Mouse (Mus musculus) cerebellum, adult 11-12 months (tissue): ENCODE results near the gene Dock2.

Experiments
- DNase-seq: peaks from one replicate; pipeline ENCODE4 v3.0.0; 2022

Dock2 gene

DNA sequence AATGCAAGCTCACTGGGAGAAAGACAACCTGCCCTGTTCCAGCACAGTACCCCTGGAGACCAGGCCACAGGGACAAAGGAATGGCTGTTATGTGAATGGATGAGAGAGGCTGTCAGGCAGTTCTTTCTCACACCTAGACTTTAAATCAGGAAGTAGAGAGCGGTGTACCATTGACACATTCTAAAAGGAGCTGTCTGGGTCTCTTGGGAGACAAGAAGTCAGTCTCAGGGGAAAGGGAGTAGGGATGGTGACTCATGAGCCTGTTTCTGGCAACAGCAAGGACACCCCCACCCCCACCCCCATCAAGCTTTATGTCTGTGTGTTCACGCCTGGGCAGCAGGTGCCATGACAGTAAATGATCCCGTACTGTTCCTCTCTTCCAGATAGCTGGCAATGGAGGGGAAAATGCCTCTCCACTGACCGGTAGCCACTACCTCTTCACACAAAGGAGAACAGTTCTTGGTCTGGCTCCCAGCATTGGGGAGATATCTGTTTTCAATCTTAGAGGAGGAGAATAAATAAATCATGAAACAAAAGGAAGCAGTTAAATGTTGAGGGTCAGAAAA lies 439.9 kb downstream of the Dock2 start:
- DNase-seq = no peak

GRCm38 (mm10) chr11:34339693-34340092 lies 444.0 kb downstream of the Dock2 start:
- DNase-seq = no peak

DNA sequence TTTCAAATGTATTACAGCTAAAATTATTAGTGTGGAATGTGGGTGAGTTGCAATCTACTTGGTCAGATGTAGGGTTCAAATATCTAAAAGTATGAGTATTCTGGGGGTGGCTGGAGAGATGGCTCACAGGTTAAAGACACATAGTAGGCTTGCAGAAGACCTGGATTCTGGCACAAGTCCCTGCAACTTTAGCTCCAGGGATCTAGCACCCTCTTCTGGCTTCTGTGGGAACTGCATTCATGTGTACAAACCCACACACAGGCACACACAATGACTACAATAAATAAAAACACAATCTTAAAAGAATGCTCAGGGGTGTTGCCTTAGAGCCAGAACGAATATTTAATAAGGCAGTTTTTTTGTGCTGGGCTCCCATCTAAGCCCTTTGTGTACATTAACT lies 445.8 kb downstream of the Dock2 start:
- DNase-seq = no peak

DNA sequence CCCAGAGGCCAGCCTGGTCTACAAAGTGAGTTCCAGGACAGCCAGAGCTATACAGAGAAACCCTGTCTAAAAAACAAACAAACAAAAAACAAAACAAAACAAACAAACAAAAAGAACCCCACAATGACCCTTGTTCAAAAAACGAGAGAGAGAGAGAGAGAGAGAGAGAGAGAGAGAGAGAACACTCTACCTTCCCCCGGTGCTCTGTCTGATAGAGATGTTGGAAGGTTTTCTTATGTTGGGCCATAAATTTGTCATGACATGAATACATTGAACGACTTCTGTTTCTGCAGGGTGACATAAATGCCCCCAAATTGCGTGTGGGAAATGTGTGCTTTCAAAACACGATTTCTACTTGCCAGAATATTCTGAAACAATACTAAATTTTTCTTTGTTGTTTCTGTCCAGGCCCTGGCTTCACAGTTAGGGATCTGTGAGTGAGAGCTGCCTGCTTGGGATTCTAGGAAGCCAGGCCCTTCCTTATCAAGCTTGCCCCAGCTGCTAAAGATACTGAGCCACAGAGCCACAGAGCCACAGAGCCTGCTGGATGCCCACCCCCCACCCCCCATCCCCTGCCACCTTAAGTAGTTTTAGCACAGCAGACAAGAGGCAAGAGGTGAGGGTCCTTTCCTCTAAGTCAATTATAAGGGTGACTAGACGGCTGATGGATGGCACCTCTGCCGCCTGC lies 451.2 kb downstream of the Dock2 start:
- no peak for DNase-seq

DNA sequence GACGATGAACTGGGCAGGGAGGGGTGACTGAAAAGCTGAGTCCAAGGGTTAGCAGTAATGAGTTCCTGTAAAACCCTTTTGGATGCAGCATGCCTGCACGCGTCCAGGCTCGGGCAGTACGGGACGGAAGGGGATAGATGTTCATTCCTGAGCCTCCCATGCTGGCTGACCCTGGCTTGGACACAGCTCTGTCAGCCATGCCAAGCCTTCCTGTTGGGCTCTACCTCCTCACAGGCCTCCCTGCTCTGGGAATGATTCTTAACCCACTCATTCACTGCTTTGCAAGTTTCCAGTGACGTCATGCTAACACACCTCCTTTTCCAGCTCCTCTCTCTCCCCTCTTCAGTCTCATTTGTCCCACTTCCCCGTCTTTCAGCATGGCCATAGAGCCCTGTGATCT lies 460.0 kb downstream of the Dock2 start:
- no peak for DNase-seq

DNA sequence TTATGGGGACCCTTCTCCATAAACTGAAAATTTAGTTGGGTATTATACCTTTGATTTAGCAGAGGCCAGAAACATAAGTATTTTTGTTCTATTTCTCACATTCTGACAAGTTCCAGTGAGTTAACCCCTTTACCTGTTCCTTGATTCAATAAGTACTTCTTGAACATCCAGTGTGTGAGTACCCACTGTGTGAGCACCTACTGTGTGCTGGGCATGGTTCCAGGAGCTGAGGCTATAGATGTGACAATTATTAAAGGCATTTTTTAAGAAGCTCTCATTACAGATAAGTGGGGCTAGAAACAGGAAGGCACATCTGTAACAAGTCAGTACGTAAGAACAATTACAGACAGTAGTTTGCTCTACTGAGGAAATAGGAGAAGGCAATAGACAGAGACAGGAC lies 464.4 kb downstream of the Dock2 start:
- DNase-seq = no peak

DNA sequence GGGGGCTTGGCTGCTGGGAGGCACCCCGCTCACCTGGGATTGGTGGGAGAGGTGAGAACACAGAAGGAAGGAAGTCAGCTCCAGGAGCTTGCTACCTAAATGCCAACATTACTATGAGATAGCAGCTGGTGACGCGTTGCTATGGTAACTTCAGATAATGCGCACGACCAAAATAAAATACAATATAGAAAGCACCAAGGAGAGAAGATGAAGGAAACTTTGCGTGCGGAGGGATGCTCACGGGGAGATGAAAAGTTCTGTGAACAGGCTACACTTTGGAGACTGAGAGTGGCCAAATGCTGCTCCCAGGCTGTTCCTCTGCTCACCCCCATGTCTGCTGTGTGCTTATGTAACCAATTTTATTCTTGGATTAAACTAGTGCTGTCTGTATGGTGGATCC lies 466.7 kb downstream of the Dock2 start:
- no peak for DNase-seq

- no peak for DNase-seq
These were observed 467.5 kb downstream of the Dock2 start for GRCm38 (mm10) chr11:34316176-34316575.

GRCm38 (mm10) chr11:34315383-34315782 lies 468.3 kb downstream of the Dock2 start:
- no peak for DNase-seq

GRCm38 (mm10) chr11:34314534-34315379 lies 468.9 kb downstream of the Dock2 start, which contains the start of gene Fam196b:
TSS of gene Fam196b (plus strand) at chr11:34314822.
- DNase-seq = no peak

DNA sequence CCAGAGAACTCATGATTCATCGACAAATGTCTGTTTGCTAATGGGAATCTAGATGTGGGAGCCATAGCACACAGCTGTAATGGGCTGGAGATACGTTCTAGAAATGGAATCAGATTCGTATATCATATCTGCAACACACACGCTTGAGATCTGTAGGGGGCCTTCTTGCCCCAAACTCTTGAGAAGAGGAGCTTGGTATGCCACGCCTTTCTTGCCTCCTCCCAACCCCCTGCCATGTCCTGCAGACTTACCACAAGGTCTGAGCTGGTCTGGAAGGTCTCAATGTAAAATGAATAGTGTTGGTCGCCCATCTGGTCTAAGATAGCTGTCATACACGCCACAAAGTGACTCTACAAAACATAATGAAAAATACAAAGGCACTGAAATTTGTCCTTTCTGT lies 471.5 kb downstream of the Dock2 start:
- DNase-seq = no peak

DNA sequence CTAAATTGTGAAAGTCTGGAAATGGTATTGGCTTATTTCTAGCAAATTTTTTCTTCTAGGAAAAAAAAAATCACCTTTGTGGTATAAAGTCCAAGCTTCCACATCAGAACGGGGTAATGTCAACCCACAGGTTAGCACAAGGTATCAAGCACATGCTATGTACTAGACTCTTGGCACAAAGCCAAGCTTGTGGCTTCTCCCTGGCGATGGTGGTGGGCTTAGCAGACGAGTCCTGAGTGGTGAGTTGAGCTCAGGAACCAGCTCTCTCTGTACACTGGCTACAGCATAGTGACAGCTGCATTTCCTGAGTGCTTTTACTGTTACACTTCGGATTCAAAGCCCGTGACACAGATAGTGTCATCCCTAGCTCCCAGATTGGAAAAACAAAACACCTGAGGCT lies 472.0 kb downstream of the Dock2 start:
- no peak for DNase-seq

DNA sequence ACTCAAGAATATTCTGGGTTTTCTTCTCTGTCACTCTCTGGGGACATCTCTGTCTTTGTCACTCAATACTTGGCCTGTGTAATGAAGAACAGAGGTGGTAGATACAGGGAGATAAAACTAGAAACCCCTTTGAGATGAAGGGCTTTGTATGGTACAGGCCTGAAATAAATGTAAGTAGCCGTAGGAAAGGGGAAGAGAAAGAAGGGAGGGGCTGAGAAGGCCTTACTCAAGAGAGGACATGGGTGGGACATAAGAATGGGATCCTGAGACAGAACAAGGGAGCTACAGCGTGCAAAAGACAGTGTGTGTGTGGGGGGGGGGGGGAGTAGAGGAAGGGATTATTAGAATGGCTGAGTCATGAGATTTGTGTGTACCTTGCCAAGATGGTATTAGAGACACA lies 474.3 kb downstream of the Dock2 start:
- no peak for DNase-seq

GRCm38 (mm10) chr11:34308731-34309130 lies 475.0 kb downstream of the Dock2 start:
- no peak for DNase-seq

DNA sequence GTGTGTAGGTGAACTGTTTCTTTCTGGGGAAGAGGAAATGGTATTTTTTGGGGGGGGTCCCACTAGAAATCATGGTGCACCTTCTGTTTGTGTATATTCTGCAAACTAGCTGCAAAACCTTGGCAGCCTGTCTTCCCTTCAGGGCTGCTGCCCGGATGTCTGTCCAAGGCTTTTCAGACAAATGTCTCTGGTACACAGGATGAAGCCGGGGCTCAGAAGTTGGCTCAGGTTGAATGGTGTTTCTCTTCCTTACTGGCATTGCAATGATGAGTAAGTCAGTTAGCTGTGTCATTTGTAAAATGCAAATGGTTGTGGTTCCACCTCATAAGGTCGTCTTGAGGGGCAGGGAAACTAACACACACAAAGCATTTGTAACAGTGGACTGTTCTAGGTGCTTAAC lies 477.5 kb downstream of the Dock2 start:
- DNase-seq = no peak

- no peak for DNase-seq
These were observed 483.6 kb downstream of the Dock2 start for GRCm38 (mm10) chr11:34300064-34300463.

DNA sequence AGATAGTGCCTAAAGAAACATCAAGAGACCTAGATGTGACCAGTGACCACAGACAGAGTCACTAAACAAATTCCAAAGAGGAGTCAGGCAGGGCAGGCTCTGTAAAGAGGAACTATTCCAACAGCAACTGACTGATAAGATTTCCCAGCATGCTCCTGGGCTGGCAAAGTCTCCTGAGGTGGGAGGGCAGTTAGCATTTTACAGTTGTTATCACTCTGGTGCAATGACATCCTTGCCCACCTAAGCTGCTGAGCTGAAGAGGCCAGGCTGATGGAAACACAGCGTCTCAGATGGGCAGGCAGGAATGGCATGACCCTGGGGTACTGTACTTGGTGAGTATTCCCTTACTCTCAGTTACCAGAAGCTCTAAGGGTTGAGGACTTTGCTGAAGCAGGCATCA lies 484.1 kb downstream of the Dock2 start:
- no peak for DNase-seq

GRCm38 (mm10) chr11:34297698-34298378 lies 485.9 kb downstream of the Dock2 start:
- DNase-seq = no peak

DNA sequence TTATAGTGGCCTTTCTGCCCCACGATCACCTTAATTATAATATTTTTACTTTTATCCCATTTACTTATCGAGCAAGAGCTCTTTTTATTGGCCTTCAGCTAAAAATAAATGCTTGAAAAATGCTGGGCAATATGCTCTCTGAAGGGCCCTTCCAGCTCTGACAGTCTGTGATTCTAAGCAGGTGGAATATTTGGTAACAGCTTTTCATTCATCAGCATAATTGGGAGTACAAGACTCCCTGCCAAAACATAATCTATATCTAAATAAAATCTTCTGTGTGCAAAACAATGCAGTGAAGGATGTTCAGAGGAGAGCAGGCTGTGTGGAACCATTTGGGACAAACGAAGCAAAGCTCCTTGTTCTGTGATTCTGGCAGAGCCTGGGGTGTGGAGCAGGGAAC lies 492.4 kb downstream of the Dock2 start:
- DNase-seq = no peak

DNA sequence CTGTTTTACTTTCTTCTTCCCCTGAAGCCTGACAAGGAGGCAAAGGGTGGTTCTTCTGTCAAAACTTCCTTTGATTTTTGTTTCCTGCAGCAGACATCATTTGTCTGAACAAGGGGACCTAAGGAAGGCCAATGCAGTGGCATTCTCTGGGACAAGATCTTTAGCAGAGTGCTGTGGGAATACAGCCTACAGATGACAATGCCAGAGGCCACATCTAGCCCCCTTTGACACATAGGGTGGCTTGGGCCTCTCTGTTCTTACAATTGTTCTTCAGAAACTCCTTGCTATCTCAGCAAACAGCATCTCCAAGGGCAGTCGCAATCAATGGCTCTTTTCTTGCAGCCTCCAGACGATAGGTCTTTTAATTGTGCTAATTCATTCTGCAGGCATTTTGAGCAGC lies 493.0 kb downstream of the Dock2 start:
- DNase-seq = no peak

- no peak for DNase-seq
These were observed 493.4 kb downstream of the Dock2 start for GRCm38 (mm10) chr11:34290265-34290664.

- no peak for DNase-seq
These were observed 499.4 kb downstream of the Dock2 start for GRCm38 (mm10) chr11:34284124-34284808.

- DNase-seq = no peak
These were observed 506.6 kb downstream of the Dock2 start for GRCm38 (mm10) chr11:34277047-34277445.
